Mouse (Mus musculus) intestine, embryonic 16.5 days (tissue): ENCODE results near the gene Tbce. TPM values are rescaled to one million over a fixed set of nuclear protein-coding genes. Genes with fewer than 3 reads are reported as not detected.

Source experiments
- ATAC-seq: fragments of 200-750 bp; cut with Nextera tagmentation; 2 replicates; pipeline ENCODE4 v1.8.0; 2017; ENCODE audit warnings: moderate TSS enrichment, moderate library complexity
- H3K27ac ChIP-seq: fragments of 300-500 bp; sonication (generic); 2 replicates; pipeline ENCODE4 v1.5.1; 2014; ENCODE audit warnings: mild to moderate bottlenecking, low read length
- H3K27me3 ChIP-seq: fragments of 300-500 bp; sonication (generic); replicated peaks from 2 replicates; pipeline ENCODE4 v1.6.1; 2014; ENCODE audit warnings: low read length, control low read depth, mixed read lengths; ENCODE audit not compliant: control insufficient read depth, insufficient read depth
- H3K36me3 ChIP-seq: fragments of 300-500 bp; sonication (generic); 2 replicates; pipeline ENCODE4 v1.6.1; 2014; ENCODE audit warnings: low read length, control low read depth; ENCODE audit not compliant: control insufficient read depth, insufficient read depth
- H3K4me1 ChIP-seq: fragments of 300-500 bp; sonication (generic); 2 replicates; pipeline ENCODE4 v1.6.1; 2014; ENCODE audit warnings: low read length, control low read depth, mixed read lengths; ENCODE audit not compliant: control insufficient read depth, insufficient read depth
- H3K4me2 ChIP-seq: fragments of 300-500 bp; sonication (generic); 2 replicates; pipeline ENCODE4 v1.6.1; 2014; ENCODE audit warnings: low read depth, low read length, control low read depth
- H3K4me3 ChIP-seq: fragments of 300-500 bp; sonication (generic); 2 replicates; pipeline ENCODE4 v1.5.1; 2014; ENCODE audit warnings: mild to moderate bottlenecking, low read length
- H3K9ac ChIP-seq: fragments of 300-500 bp; sonication (generic); 2 replicates; pipeline ENCODE4 v1.6.1; 2014; ENCODE audit warnings: low read depth, low read length
- H3K9me3 ChIP-seq: fragments of 300-500 bp; sonication (generic); 2 replicates; pipeline ENCODE4 v1.6.1; 2016; ENCODE audit warnings: low read length, control low read depth; ENCODE audit not compliant: control insufficient read depth
- WGBS: fragments of 180-500 bp; shearing (Covaris S2); extraction: QIAGEN DNeasy Blood & Tissue Kit; methylation state at CpG from one replicate; pipeline ENCODE4 v1.1.7; 2014; 5-methylcytosine and 5-hydroxymethylcytosine counted together
- polyA plus RNA-seq: library from polyadenylated mRNA; unstranded; fragments of >200 nt; fragmentation: Nextera tagmentation; extraction: Ambion mirVana; gene quantifications from 2 replicates; pipeline ENCODE4 v1.2.1, GENCODE M21; 2015

Gene Tbce
- polyA plus RNA-seq, 1 experiment from 2014 or later = 41.3 TPM

DNA sequence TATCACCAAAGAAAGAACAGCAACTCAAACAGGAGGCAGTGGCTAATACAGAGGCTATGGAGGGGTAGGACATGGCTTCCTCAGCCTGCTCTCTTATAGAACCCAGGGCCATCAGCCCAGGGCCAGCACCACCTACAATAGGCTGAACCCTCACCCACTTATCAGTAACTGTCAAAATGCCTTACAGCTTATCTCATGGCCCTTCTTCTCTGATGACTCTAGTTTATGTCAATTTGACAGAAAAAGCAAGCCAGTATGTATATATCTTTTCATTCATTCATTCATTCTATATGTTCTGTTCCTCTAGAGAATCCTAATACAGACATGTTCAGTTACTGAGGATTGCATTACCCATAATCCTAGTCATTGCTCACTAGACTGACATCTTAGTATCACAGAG, 21.2 kb downstream of the Tbce start:
- Histone ChIP-seq H3K9me3 (no peaks in the 10 kb centered on the region), H3K27me3 (no peaks in the 10 kb centered on the region), H3K36me3 (0 out of 2 replicates have a peak, but pooled peaks cover 4% of the 10 kb centered on the region), H3K27ac (no peak overlapping the region), H3K4me1 (no peaks in the 10 kb centered on the region), H3K9ac (no peak overlapping the region), H3K4me3 (no peak overlapping the region), H3K4me2 (no peak overlapping the region)
- no peak for ATAC-seq

- no peak overlapping the region for H3K27ac ChIP-seq
- no peak for ATAC-seq
- WGBS = 89% methylated on average over 6 of the region's 6 CpGs
- no peak overlapping the region for H3K4me3 ChIP-seq
- H3K4me1 ChIP-seq = no peaks in the 10 kb centered on the region
- H3K27me3 ChIP-seq = no peaks in the 10 kb centered on the region
- no peaks in the 10 kb centered on the region for H3K9me3 ChIP-seq
- peaks cover 4% of the 10 kb centered on the region; the same call in 1 of the 2 replicates for H3K36me3 ChIP-seq
- H3K4me2 ChIP-seq = no peak overlapping the region
- no peak overlapping the region for H3K9ac ChIP-seq
Measured at GRCm38 (mm10) chr13:14015609-14016008, 23.8 kb downstream of the Tbce start.

DNA sequence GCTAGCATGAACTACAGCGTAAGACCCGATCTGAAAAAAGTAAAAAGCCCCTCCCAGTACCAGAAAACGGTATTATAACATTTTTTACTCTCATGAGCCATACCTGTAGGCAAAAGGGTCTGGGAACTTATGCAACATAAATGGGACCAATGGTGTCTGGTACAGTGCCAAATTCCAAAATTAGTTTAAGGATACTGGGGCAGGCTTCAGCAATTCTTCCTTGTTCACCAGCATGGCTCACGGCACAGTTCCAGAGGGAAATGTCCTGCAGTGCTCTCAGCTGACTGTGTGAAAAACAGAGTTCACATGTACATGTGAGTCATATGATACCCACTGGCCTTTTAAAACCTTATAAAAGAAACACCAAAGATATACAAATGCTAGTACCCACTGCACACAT, 24.9 kb downstream of the Tbce start:
- Histone ChIP-seq H3K9ac (no peak overlapping the region), H3K4me2 (no peak overlapping the region), H3K4me1 (no peaks in the 10 kb centered on the region), H3K27ac (no peak overlapping the region), H3K36me3 (peaks cover 4% of the 10 kb centered on the region; the same call in 1 of the 2 replicates), H3K4me3 (no peak overlapping the region), H3K27me3 (no peaks in the 10 kb centered on the region), H3K9me3 (no peaks in the 10 kb centered on the region)
- WGBS = 91% methylated on average over 4 of the region's 4 CpGs
- no peak for ATAC-seq

GRCm38 (mm10) chr13:14014001-14014400, 25.4 kb downstream of the Tbce start:
- H3K27ac ChIP-seq = no peak overlapping the region
- H3K27me3 ChIP-seq = no peaks in the 10 kb centered on the region
- peaks cover 4% of the 10 kb centered on the region; the same call in 1 of the 2 replicates for H3K36me3 ChIP-seq
- no peak for ATAC-seq
- H3K4me3 ChIP-seq = no peak overlapping the region
- no peaks in the 10 kb centered on the region for H3K9me3 ChIP-seq
- WGBS = 98% methylated on average over 2 of the region's 2 CpGs
- no peak overlapping the region for H3K9ac ChIP-seq
- no peak overlapping the region for H3K4me2 ChIP-seq
- no peaks in the 10 kb centered on the region for H3K4me1 ChIP-seq

GRCm38 (mm10) chr13:14011454-14011995, 27.9 kb downstream of the Tbce start:
- H3K4me1 ChIP-seq = no peaks in the 10 kb centered on the region
- H3K36me3 ChIP-seq = peaks cover 4% of the 10 kb centered on the region; the same call in 1 of the 2 replicates
- H3K4me3 ChIP-seq = no peak overlapping the region
- WGBS = 91% methylated on average over 4 of the region's 4 CpGs
- peak; percentile 29 for ATAC-seq
- H3K27me3 ChIP-seq = no peaks in the 10 kb centered on the region
- no peak overlapping the region for H3K27ac ChIP-seq
- no peak overlapping the region for H3K9ac ChIP-seq
- no peak overlapping the region for H3K4me2 ChIP-seq
- no peaks in the 10 kb centered on the region for H3K9me3 ChIP-seq

DNA sequence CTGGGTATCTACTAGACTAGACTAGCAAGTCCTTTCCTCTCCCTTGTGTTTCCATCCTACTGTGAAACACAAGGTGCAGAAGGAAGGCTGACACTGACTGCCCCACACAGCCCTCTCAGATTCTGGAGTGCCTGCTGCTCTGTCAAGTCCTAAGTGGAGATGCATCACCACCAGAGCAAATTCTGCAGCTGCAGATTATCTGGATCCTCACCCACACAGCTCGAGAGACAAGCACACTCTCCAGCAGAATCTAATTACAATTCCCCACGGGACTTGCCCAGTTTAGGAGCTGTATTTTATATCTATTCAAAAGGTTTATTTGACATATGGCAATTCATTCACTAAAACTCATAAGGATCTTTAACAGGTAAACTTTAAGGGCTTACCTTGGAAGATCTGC, 33.4 kb downstream of the Tbce start:
- Histone ChIP-seq H3K4me2 (no peak overlapping the region), H3K9me3 (no peaks in the 10 kb centered on the region), H3K27me3 (no peaks in the 10 kb centered on the region), H3K27ac (no peak overlapping the region), H3K4me3 (no peak overlapping the region), H3K36me3 (peaks cover 3% of the 10 kb centered on the region; the same call in 1 of the 2 replicates), H3K4me1 (no peaks in the 10 kb centered on the region), H3K9ac (no peak overlapping the region)
- no peak for ATAC-seq
- WGBS = 67% methylated on average over 2 of the region's 2 CpGs

GRCm38 (mm10) chr13:14004999-14005398, 34.4 kb downstream of the Tbce start:
- WGBS = 90% methylated on average over 5 of the region's 5 CpGs
- Histone ChIP-seq H3K9ac (no peak overlapping the region), H3K36me3 (peaks cover 3% of the 10 kb centered on the region; the same call in 1 of the 2 replicates), H3K9me3 (no peaks in the 10 kb centered on the region), H3K27ac (no peak overlapping the region), H3K4me3 (no peak overlapping the region), H3K4me1 (no peaks in the 10 kb centered on the region), H3K27me3 (no peaks in the 10 kb centered on the region), H3K4me2 (no peak overlapping the region)
- no peak for ATAC-seq

DNA sequence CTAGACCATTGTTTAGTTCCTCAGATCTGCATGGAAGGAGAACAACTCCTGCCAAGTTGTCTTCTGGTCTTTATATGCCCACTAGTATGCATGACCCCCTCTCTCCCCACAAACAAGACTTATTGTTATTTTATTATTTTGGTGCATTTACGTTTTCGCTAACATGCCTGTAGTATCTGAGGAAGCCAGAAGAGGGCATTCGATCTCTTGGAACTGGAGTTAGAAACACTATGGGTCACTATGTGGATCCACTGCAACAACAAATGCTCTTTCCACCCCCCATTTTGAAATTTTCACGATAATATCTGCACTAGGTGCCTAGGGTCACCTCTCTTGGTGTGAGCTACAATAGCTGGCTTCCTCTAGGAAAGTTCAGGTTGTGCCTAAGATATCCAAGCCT, 35.4 kb downstream of the Tbce start:
- H3K4me2 ChIP-seq = no peak overlapping the region
- H3K9me3 ChIP-seq = no peaks in the 10 kb centered on the region
- no peaks in the 10 kb centered on the region for H3K4me1 ChIP-seq
- no peak for ATAC-seq
- no peak overlapping the region for H3K9ac ChIP-seq
- WGBS = 79% methylated on average over 4 of the region's 4 CpGs
- no peaks in the 10 kb centered on the region for H3K27me3 ChIP-seq
- H3K36me3 ChIP-seq = peaks cover 6% of the 10 kb centered on the region
- H3K4me3 ChIP-seq = no peak overlapping the region
- H3K27ac ChIP-seq = no peak overlapping the region

GRCm38 (mm10) chr13:14002706-14003105, 36.7 kb downstream of the Tbce start:
- Histone ChIP-seq H3K9ac (no peak overlapping the region), H3K9me3 (no peaks in the 10 kb centered on the region), H3K36me3 (peaks cover 7% of the 10 kb centered on the region), H3K27me3 (no peaks in the 10 kb centered on the region), H3K4me1 (no peaks in the 10 kb centered on the region), H3K4me2 (no peak overlapping the region), H3K27ac (no peak overlapping the region), H3K4me3 (no peak overlapping the region)
- WGBS = 67% methylated on average over 2 of the region's 2 CpGs
- no peak for ATAC-seq

DNA sequence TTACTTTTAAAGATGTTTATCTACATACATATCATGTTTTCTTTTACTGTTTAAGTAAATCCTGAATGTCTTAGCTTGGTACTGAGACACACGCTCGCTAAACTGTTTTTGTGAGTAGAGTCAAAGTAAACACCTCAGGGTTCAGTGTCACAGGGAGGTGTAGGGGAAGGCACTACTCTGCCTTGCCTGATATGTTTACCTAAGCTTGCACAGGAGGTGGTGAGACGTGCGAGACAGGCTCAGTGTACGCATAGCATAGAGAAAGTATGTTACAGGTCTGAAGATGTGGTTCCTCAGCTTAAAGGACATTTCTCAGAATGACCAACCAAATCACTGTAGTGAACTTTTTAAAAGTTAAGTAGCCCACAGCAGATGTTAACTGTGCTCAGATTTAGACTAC, 42.0 kb downstream of the Tbce start:
- Histone ChIP-seq H3K9me3 (no peaks in the 10 kb centered on the region), H3K27ac (no peak overlapping the region), H3K36me3 (peaks cover 4% of the 10 kb centered on the region; the same call in 1 of the 2 replicates), H3K9ac (no peak overlapping the region), H3K4me1 (no peaks in the 10 kb centered on the region), H3K27me3 (no peaks in the 10 kb centered on the region), H3K4me2 (no peak overlapping the region), H3K4me3 (no peak overlapping the region)
- 66% methylated on average over 5 of the region's 5 CpGs for WGBS
- ATAC-seq = peak; percentile 74; the same call in 1 of the 2 replicates
